Mouse (Mus musculus) stomach, postnatal 0 days (tissue): ENCODE data around the gene Snx5. TPM values are rescaled to one million over a fixed set of nuclear protein-coding genes. Genes with fewer than 3 reads are reported as not detected.
A peak's percentile ranks its signal among the peaks of the same experiment; 100 is the strongest.

ENCODE experiments used
- ATAC-seq: fragments of 200-750 bp; cut with Nextera tagmentation; 2 replicates; pipeline ENCODE4 v1.8.0; 2017; ENCODE audit not compliant: low FRiP score, low TSS enrichment
- DNase-seq: peaks from one replicate; pipeline ENCODE4 v3.0.0-alpha.2; 2016; ENCODE audit warnings: low spot score
- H3K27ac ChIP-seq: fragments of 300-500 bp; sonication (generic); replicated peaks from 2 replicates; pipeline ENCODE4 v1.5.1; 2014; ENCODE audit warnings: mild to moderate bottlenecking, control low read depth
- H3K27me3 ChIP-seq: fragments of 300-500 bp; sonication (generic); 2 replicates; pipeline ENCODE4 v1.6.1; 2014; ENCODE audit warnings: low read length; ENCODE audit not compliant: control insufficient read depth, insufficient read depth
- H3K36me3 ChIP-seq: fragments of 300-500 bp; sonication (generic); 2 replicates; pipeline ENCODE4 v1.6.1; 2014; ENCODE audit warnings: low read length, mixed read lengths; ENCODE audit not compliant: control insufficient read depth, insufficient read depth
- H3K4me1 ChIP-seq: fragments of 300-500 bp; sonication (generic); replicated peaks from 2 replicates; pipeline ENCODE4 v1.6.1; 2014; ENCODE audit warnings: antibody characterized with exemption; ENCODE audit not compliant: control insufficient read depth, insufficient read depth
- H3K4me2 ChIP-seq: fragments of 300-500 bp; sonication (generic); replicated peaks from 2 replicates; pipeline ENCODE4 v1.6.1; 2014; ENCODE audit warnings: low read depth, mild to moderate bottlenecking, control low read depth, moderate library complexity
- H3K4me3 ChIP-seq: fragments of 300-500 bp; sonication (generic); 2 replicates; pipeline ENCODE4 v1.5.1; 2014; ENCODE audit warnings: low read depth, low read length, control low read depth
- H3K9ac ChIP-seq: fragments of 300-500 bp; sonication (generic); 2 replicates; pipeline ENCODE4 v1.6.1; 2014; ENCODE audit warnings: mild to moderate bottlenecking, low read length, control low read depth, mixed read lengths
- H3K9me3 ChIP-seq: fragments of 300-500 bp; sonication (generic); 2 replicates; pipeline ENCODE4 v1.6.1; 2016; ENCODE audit warnings: low read length; ENCODE audit not compliant: control insufficient read depth
- CTCF ChIP-seq: IDR thresholded peaks from 2 replicates; pipeline ENCODE4 v1.5.1; 2016; ENCODE audit warnings: antibody characterized with exemption, low read depth, mild to moderate bottlenecking, moderate library complexity
- EP300 ChIP-seq: optimal IDR thresholded peaks from 2 replicates; pipeline ENCODE3; 2016; ENCODE audit warnings: antibody characterized with exemption
- WGBS: fragments of 180-500 bp; shearing (Covaris S2); extraction: QIAGEN DNeasy Blood & Tissue Kit; methylation state at CpG from one replicate; pipeline ENCODE4 v1.1.7; 2014; 5-methylcytosine and 5-hydroxymethylcytosine counted together
- polyA plus RNA-seq: library from polyadenylated mRNA; unstranded; fragments of >200 nt; fragmentation: Nextera tagmentation; extraction: Ambion mirVana; gene quantifications from 2 replicates; pipeline ENCODE4 v1.2.1, GENCODE M21; 2015

The Snx5 gene
- polyA plus RNA-seq, 1 experiment from 2014 or later: 63.5 TPM

GRCm38 (mm10) chr2:144228521-144229346 is 42.0 kb downstream of the Snx5 start:
- Histone ChIP-seq H3K27ac (no peak overlapping the region), H3K4me1 (no peaks in the 10 kb centered on the region), H3K36me3 (no peaks in the 10 kb centered on the region), H3K4me3 (no peak overlapping the region), H3K9ac (no peak overlapping the region), H3K4me2 (no peak overlapping the region), H3K9me3 (no peaks in the 10 kb centered on the region), H3K27me3 (no peaks in the 10 kb centered on the region)
- 62% methylated on average over 12 of the region's 12 CpGs for WGBS
- ATAC-seq: no peak
- no peak for TF ChIP-seq EP300
- no peak for TF ChIP-seq CTCF
- no peak for DNase-seq

GRCm38 (mm10) chr2:144226906-144227586 is 43.7 kb downstream of the Snx5 start:
- ATAC-seq: no peak
- TF ChIP-seq CTCF: no peak
- no peak for TF ChIP-seq EP300
- Histone ChIP-seq H3K9me3 (no peaks in the 10 kb centered on the region), H3K27me3 (no peaks in the 10 kb centered on the region), H3K27ac (no peak overlapping the region), H3K9ac (no peak overlapping the region), H3K36me3 (no peaks in the 10 kb centered on the region), H3K4me2 (no peak overlapping the region), H3K4me3 (no peak overlapping the region), H3K4me1 (no peaks in the 10 kb centered on the region)
- no peak for DNase-seq
- 85% methylated on average over 12 of the region's 12 CpGs for WGBS

- no peak overlapping the region for H3K4me3 ChIP-seq
- H3K27ac ChIP-seq: no peak overlapping the region
- DNase-seq: no peak
- H3K27me3 ChIP-seq: no peaks in the 10 kb centered on the region
- H3K9me3 ChIP-seq: no peaks in the 10 kb centered on the region
- H3K4me1 ChIP-seq: no peaks in the 10 kb centered on the region
- H3K36me3 ChIP-seq: no peaks in the 10 kb centered on the region
- H3K4me2 ChIP-seq: no peak overlapping the region; the same call in 1 of the 2 replicates
- no peak overlapping the region for H3K9ac ChIP-seq
- no peak for TF ChIP-seq CTCF
- no peak for TF ChIP-seq EP300
- no peak for ATAC-seq
- WGBS: 50% methylated on average over 12 of the region's 12 CpGs
These were observed 46.4 kb downstream of the Snx5 start for GRCm38 (mm10) chr2:144224351-144224750.

- Histone ChIP-seq H3K4me2 (no peak overlapping the region), H3K9ac (no peak overlapping the region), H3K4me1 (no peaks in the 10 kb centered on the region), H3K36me3 (no peaks in the 10 kb centered on the region), H3K4me3 (no peak overlapping the region), H3K27me3 (no peaks in the 10 kb centered on the region), H3K27ac (no peak overlapping the region), H3K9me3 (no peaks in the 10 kb centered on the region)
- TF ChIP-seq EP300 (no peak), CTCF (no peak)
- ATAC-seq (no peak), DNase-seq (no peak)
- 41% methylated on average over 9 of the region's 9 CpGs for WGBS
These were observed 55.1 kb downstream of the Snx5 start for GRCm38 (mm10) chr2:144215601-144216000.

- no peaks in the 10 kb centered on the region for H3K9me3 ChIP-seq
- no peak overlapping the region for H3K9ac ChIP-seq
- no peaks in the 10 kb centered on the region for H3K36me3 ChIP-seq
- 20% methylated on average over 7 of the region's 7 CpGs for WGBS
- no peaks in the 10 kb centered on the region for H3K4me1 ChIP-seq
- ATAC-seq (no peak), DNase-seq (no peak)
- TF ChIP-seq CTCF (no peak), EP300 (no peak)
- H3K27ac ChIP-seq: peak overlapping the region; percentile 56
- no peak overlapping the region for H3K4me3 ChIP-seq
- H3K27me3 ChIP-seq: no peaks in the 10 kb centered on the region
- H3K4me2 ChIP-seq: no peak overlapping the region
These were observed 55.5 kb downstream of the Snx5 start for GRCm38 (mm10) chr2:144215195-144215594.
